Mouse (Mus musculus) neural tube, embryonic 14.5 days (tissue): ENCODE measurements around the gene Emx2. TPM values are rescaled to one million over a fixed set of nuclear protein-coding genes. Genes with fewer than 3 reads are reported as not detected.

Experiments used
- ATAC-seq: fragments of 200-750 bp; cut with Nextera tagmentation; 2 replicates; pipeline ENCODE4 v1.8.0; 2017; ENCODE audit warnings: low read depth, mild to moderate bottlenecking, moderate TSS enrichment, moderate library complexity
- H3K27ac ChIP-seq: fragments of 300-500 bp; sonication (generic); 2 replicates; pipeline ENCODE4 v1.5.1; 2014; ENCODE audit warnings: low read depth, mild to moderate bottlenecking, control low read depth, low read length, moderate library complexity, mixed read lengths
- H3K27me3 ChIP-seq: fragments of 300-500 bp; sonication (generic); 2 replicates; pipeline ENCODE4 v1.6.1; 2014; ENCODE audit warnings: low read length; ENCODE audit not compliant: control insufficient read depth, insufficient read depth
- H3K36me3 ChIP-seq: fragments of 300-500 bp; sonication (generic); 2 replicates; pipeline ENCODE4 v1.6.1; 2014; ENCODE audit warnings: low read length, mixed read lengths; ENCODE audit not compliant: control insufficient read depth, insufficient read depth
- H3K4me1 ChIP-seq: fragments of 300-500 bp; sonication (generic); 2 replicates; pipeline ENCODE4 v1.6.1; 2014; ENCODE audit warnings: low read length; ENCODE audit not compliant: control insufficient read depth, insufficient read depth
- H3K4me2 ChIP-seq: fragments of 300-500 bp; sonication (generic); 2 replicates; pipeline ENCODE4 v1.6.1; 2014; ENCODE audit warnings: mild to moderate bottlenecking, low read depth, low read length, control low read depth
- H3K4me3 ChIP-seq: fragments of 300-500 bp; sonication (generic); 2 replicates; pipeline ENCODE4 v1.5.1; 2014; ENCODE audit warnings: low read depth, low read length, control low read depth, mixed read lengths
- H3K9ac ChIP-seq: fragments of 300-500 bp; sonication (generic); replicated peaks from 2 replicates; pipeline ENCODE4 v1.6.1; 2014; ENCODE audit warnings: low read depth, mild to moderate bottlenecking, control low read depth, low read length, mixed read lengths
- H3K9me3 ChIP-seq: fragments of 300-500 bp; sonication (generic); 2 replicates; pipeline ENCODE4 v1.6.1; 2016; ENCODE audit warnings: low read length; ENCODE audit not compliant: control insufficient read depth
- WGBS: fragments of 180-500 bp; shearing (Covaris S2); extraction: QIAGEN DNeasy Blood & Tissue Kit; methylation state at CpG from one replicate; pipeline ENCODE4 v1.1.7; 2014; 5-methylcytosine and 5-hydroxymethylcytosine counted together
- polyA plus RNA-seq: library from polyadenylated mRNA; unstranded; fragments of >200 nt; fragmentation: Nextera tagmentation; extraction: Ambion mirVana; gene quantifications from 2 replicates; pipeline ENCODE4 v1.2.1, GENCODE M21; 2014

Emx2 gene
- polyA plus RNA-seq, 1 experiment from 2014 or later = not detected

DNA sequence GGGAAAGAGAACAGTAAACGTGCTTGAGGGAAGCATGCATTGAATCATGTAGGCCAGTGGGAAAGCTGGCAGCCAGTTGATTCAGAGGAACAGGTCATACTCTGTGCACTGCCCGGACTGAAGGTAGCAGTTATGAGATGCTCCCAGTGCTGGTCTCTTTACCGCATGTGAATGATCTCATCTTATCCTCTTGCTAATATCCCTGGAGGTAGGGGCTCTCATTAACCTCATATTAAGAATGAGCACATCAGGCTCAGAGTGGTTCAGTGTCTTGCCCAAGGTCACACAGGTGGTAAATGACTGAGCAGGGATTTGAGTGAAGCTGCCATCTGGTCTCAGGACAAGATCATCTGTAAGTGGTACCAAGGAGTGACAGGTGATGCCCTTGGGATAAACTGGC lies 21.7 kb downstream of the Emx2 start:
- no peak overlapping the region for H3K4me3 ChIP-seq
- whole genome bisulfite sequencing = 76% methylated on average over 3 of the region's 3 CpGs
- H3K9ac ChIP-seq = no peak overlapping the region
- H3K27ac ChIP-seq = no peak overlapping the region
- H3K4me2 ChIP-seq = no peak overlapping the region
- no peak for ATAC-seq
- no peaks in the 10 kb centered on the region for H3K27me3 ChIP-seq
- no peaks in the 10 kb centered on the region for H3K4me1 ChIP-seq
- H3K9me3 ChIP-seq = no peaks in the 10 kb centered on the region
- no peaks in the 10 kb centered on the region for H3K36me3 ChIP-seq

DNA sequence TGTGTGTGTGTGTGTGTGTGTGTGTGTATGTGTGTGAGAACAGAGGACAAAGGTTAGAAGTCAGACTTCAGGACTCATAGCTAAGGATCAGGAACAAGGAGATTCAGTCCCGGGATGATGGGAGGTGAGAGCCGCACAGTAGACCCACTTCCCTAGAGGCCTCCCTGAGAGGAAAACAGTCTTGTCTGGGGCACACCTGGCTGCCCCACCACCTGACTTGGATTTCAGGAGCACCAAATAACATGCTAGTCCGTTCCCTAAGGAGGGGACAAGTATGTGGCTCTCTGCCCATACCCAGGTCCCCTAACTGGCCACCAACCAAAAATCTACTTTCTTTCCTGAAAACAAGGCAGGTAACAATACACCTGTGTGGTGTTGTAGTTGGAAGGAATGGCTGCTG lies 22.4 kb downstream of the Emx2 start:
- 85% methylated on average over 3 of the region's 3 CpGs for WGBS
- H3K9me3 ChIP-seq = no peaks in the 10 kb centered on the region
- H3K4me2 ChIP-seq = no peak overlapping the region
- H3K4me1 ChIP-seq = no peaks in the 10 kb centered on the region
- no peaks in the 10 kb centered on the region for H3K27me3 ChIP-seq
- H3K36me3 ChIP-seq = no peaks in the 10 kb centered on the region
- no peak overlapping the region for H3K27ac ChIP-seq
- no peak overlapping the region for H3K4me3 ChIP-seq
- H3K9ac ChIP-seq = no peak overlapping the region
- ATAC-seq = no peak

GRCm38 (mm10) chr19:59492258-59492657 lies 34.1 kb downstream of the Emx2 start:
- no peaks in the 10 kb centered on the region for H3K36me3 ChIP-seq
- no peak overlapping the region for H3K4me3 ChIP-seq
- no peak overlapping the region for H3K4me2 ChIP-seq
- 89% methylated on average over 1 of the region's 1 CpGs for WGBS
- H3K9ac ChIP-seq = no peak overlapping the region
- no peak overlapping the region for H3K27ac ChIP-seq
- H3K4me1 ChIP-seq = no peaks in the 10 kb centered on the region
- H3K9me3 ChIP-seq = no peaks in the 10 kb centered on the region
- no peaks in the 10 kb centered on the region for H3K27me3 ChIP-seq
- no peak for ATAC-seq

DNA sequence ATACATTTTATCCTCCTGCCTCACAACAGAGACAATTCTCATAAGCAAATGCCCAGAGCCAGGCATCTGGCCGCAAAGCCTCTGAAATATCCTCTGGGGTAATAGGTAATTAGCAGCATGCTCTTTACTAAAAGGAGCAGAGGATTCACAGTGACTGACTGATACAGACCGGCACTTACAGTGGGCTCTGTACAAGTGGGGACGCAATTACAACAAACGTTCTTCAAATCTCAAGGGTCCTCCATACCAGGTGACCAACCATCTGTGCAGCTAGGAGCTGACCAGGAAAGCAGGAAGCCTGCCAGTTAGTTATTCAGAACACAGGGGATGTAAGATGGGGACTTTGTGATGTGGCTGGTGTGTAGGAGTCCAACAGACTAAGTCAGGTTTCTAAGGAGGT lies 38.7 kb downstream of the Emx2 start:
- Histone ChIP-seq H3K4me1 (no peaks in the 10 kb centered on the region), H3K9me3 (no peaks in the 10 kb centered on the region), H3K36me3 (no peaks in the 10 kb centered on the region), H3K4me2 (no peak overlapping the region), H3K4me3 (no peak overlapping the region), H3K9ac (no peak overlapping the region), H3K27me3 (no peaks in the 10 kb centered on the region), H3K27ac (no peak overlapping the region)
- 40% methylated on average over 4 of the region's 4 CpGs for WGBS
- no peak for ATAC-seq

- no peak for ATAC-seq
- no peaks in the 10 kb centered on the region for H3K36me3 ChIP-seq
- WGBS = 92% methylated on average over 2 of the region's 2 CpGs
Measured at GRCm38 (mm10) chr19:59508896-59509295, 50.7 kb downstream of the Emx2 start.

GRCm38 (mm10) chr19:59513181-59513580 lies 55.0 kb downstream of the Emx2 start:
- no peak overlapping the region for H3K4me2 ChIP-seq
- WGBS = 83% methylated on average over 3 of the region's 3 CpGs

More at GRCm38 (mm10) chr19:59508896-59509295, 50.7 kb downstream of the Emx2 start:
- no peaks in the 10 kb centered on the region for H3K4me1 ChIP-seq
- H3K27ac ChIP-seq = no peak overlapping the region
- no peak overlapping the region for H3K4me2 ChIP-seq
- no peak overlapping the region for H3K9ac ChIP-seq
- no peaks in the 10 kb centered on the region for H3K9me3 ChIP-seq
- H3K27me3 ChIP-seq = no peaks in the 10 kb centered on the region
- H3K4me3 ChIP-seq = no peak overlapping the region

More at GRCm38 (mm10) chr19:59513181-59513580, 55.0 kb downstream of the Emx2 start:
- Histone ChIP-seq H3K9ac (no peak overlapping the region), H3K27ac (no peak overlapping the region), H3K4me3 (no peak overlapping the region), H3K36me3 (no peaks in the 10 kb centered on the region), H3K4me1 (no peaks in the 10 kb centered on the region), H3K27me3 (no peaks in the 10 kb centered on the region), H3K9me3 (no peaks in the 10 kb centered on the region)
- no peak for ATAC-seq

Other genes with a start within 250 kb of the Emx2 start
- 0.22 TPM in 1 of 2 replicates, not detected in the other for gene Kcnk18, start 239.2 kb upstream of the Emx2 start, polyA plus RNA-seq
- gene Slc18a2, start 197.5 kb upstream of the Emx2 start, polyA plus RNA-seq = 10.4 and 11.2 TPM in 2 replicates
- 5.0 and 10.5 TPM in 2 replicates for gene Rps12-ps3, start 136.1 kb upstream of the Emx2 start, polyA plus RNA-seq
- 18.2 and 19.8 TPM in 2 replicates for gene Pdzd8, start 112.6 kb upstream of the Emx2 start, polyA plus RNA-seq